Mouse (Mus musculus) gastrocnemius, adult 8-10 months (tissue): Measurements from ENCODE around the gene Mgat1. TPM values are rescaled to one million over a fixed set of nuclear protein-coding genes. Genes with fewer than 3 reads are reported as not detected.
"Not testable (repeated sequence)": the region's sequence is repeated elsewhere in the genome, so short reads cannot be mapped to it uniquely, and the experiment has no call there.

Experiments used
- DNase-seq, 2 experiments: peaks; one replicate each; pipeline ENCODE4 v3.0.0; 2022; ENCODE audit warnings: low spot score in 2 of 2
- total RNA-seq, 4 experiments: library from RNA; stranded (reverse); gene quantifications; 2 replicates each; pipeline ENCODE4 v1.2.4; 2022

Mgat1 gene
- total RNA-seq, 4 experiments from 2014 or later: 39.4 to 56.8 (median 48.4) TPM

DNA sequence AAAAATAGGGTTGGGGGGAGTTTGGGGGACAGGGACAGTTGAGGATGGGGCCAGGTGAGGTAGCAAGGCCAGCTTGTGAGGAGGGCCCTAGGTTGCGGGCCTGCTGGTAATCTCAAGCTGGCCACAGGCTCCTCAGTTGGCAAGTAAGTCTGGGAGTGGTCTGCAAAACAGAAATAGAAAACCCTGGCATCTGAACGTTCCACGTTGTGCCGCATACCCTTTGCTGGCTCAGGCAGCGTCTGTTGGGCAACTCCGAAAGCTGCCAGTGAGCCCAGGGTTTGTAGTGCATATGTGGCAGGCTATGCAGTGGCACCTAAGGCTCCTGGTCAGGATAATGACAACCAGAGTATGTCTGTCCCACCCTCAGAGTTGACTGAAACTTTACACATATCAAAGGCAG, 19.2 kb downstream of the Mgat1 start:
- DNase-seq: no peak

DNA sequence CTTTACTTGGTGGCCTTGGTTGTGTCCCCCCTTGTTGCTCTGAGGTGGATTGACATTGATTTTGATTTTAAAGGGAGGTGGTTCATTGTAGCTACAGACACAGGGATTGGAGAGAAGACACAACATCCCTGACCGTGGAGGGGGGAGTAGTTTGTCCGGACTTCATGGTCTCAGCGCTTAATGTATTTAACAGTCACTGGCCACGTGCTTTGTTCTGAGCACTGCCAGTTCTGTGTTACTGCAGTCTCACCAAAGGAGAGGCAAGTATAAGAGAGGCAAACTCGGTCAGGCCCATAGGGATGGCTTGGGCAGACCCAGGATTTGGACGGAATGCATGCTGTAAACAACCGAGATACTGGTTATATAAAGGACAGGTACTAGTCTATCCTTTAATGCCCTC, 20.1 kb downstream of the Mgat1 start:
- DNase-seq: no peak

DNA sequence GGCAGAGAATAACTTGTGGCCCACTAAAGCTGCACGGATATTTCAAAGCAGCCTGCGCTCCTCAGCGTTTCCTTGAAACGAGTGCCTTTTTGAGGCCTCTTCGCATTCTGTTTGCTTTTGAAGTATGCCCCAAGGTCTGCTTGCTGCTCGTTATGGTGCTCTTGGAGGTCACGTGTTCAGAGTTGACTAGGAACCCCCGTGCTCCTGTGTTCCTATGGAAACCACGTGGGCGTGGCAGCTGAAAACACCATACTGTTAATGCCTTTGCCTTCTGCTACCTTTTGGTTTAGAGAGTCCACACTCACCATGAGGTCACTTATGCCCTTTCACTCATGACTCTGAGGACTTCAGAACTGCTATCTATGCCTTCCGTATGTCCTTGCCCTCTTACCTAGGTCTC, 20.6 kb downstream of the Mgat1 start:
- DNase-seq: no peak

DNA sequence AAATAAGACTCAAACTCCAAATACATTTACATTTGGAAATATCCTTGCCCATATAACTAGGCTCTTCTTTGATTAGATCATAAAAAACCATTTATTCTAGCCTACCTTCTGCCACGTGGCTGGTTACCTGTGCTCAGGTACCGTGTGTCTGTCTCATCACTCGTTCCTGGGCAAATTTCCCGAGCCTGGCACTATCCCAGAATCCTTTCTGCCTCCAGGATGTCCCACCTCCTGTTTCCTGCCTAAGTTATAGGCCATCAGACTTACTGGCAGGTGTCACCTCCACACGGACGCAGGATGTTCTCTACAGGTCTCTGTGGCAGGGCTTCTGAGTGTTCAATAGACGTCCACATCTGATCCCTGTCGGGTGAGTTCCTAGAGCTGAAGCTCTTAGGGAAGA, 21.1 kb downstream of the Mgat1 start:
- no peak for DNase-seq

DNA sequence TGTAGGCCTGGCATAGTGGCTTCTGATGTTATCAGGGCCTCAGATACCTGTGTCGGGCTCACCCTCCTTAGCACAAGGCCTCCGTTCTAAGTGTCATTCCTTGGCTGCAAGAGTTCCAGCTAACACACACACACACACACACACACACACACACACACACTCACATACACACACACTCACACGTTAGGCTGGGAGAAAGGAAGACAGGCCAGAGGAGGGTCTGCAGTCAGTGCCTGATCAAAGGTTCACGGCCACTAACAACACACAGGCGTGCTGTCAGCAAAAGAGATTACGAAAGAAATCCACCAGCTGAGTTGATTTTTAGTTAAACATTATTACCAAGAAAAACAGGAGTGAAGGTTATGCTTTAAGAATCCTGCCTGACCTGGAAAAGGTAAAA, 22.7 kb downstream of the Mgat1 start:
- DNase-seq: no peak

DNA sequence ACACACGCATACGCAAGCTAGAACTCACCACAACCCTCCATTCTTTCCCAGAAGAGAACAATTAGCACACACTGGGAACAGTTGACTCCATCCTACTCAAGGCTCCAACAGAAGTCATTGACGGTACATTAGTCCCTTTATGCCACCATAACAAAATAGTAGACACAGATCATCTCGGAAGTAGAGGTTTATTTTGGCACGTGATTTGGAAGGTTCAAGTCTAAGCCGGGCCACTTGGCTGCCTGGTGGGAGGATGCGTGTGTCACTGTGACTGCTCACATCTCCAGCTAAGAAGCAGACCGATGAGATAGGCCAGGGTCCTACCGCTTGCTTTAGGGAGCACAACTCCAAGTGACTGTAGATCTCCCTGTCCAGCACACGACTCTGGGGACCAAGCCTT, 23.3 kb downstream of the Mgat1 start:
- no peak for DNase-seq

DNA sequence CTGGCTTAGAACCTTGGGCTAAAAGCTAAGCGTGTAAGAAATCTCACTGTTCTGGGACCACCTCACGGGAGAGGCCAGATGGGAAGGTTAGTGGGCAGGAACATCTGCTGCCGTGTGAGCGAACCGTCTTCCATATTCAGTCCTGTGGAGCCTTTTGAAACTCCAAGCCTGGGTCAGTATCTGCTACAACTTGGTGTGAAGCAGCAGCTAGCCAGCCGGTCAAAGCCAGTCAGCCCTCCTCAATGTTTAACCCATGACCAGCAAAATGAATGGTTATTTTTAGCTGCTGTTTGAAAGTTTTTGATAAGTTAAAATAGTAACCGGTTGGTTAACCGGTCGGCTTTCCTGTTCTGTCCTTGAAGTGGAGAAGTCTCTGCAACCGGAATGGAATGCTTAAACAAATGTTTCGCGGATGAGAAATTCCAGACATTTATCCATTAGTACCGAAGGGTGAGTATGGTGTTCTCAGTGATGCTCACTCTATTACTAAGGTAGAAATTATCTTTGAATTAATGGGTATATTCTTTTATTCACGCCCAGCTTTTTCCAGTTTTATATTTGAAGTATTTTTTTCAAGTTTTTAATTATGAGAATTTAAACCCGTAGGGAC, 24.1 kb downstream of the Mgat1 start:
- no peak for DNase-seq

DNA sequence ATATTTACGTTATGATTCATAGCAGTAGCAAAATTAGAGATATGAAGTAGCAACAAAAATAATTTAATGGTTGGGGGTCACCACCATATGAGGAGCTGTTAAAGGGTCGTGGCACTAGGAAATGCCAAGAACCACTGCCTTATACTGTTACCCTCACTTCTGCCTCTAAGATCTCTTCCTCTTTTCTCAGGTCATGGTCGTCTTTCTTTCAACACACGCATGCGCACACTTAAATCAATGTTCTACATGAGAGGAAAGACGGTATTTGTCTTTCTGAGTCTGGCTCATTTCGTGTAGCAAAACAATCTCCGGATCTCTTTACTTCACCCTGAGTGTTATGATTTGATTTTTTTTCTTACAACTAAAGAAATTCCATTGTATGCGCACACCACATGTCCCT, 25.8 kb downstream of the Mgat1 start:
- no peak for DNase-seq

DNA sequence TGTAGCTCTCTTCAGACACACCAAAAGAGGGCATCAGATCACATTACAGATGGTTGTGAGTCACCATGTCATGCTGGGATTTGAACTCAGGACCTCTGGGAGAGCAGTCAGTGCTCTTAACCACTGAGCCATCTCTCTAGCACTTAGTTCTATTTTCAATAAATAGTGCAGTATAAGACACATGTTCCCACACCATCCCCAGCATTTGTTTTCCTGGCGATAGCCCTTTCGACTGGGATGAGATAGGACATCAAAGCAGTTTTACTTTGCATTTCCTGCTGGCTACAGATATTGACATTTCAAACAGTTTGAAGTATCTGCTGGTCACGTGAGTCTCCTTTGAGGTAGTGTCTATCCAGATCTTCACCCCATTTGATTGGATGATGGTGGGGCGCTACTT, 26.4 kb downstream of the Mgat1 start:
- DNase-seq: no peak

DNA sequence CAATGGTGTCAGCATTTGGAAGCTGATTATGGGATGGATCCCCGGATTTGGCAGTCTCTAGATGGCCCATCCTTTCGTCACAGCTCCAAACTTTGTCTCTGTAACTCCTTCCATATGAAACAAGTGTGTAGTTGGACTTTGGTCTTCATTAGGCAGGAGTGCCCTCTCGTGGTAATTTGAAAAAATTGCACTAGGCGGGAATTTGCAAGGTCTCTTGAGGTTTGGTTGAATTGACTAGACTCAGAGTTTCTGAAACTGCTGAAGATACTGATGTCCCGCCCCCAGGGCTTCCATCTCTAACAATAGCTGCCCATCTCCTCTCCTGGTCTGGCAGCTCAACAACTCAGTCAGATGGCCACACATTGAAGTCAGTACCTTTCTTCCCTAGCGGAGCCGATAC, 27.3 kb downstream of the Mgat1 start:
- DNase-seq: no peak

DNA sequence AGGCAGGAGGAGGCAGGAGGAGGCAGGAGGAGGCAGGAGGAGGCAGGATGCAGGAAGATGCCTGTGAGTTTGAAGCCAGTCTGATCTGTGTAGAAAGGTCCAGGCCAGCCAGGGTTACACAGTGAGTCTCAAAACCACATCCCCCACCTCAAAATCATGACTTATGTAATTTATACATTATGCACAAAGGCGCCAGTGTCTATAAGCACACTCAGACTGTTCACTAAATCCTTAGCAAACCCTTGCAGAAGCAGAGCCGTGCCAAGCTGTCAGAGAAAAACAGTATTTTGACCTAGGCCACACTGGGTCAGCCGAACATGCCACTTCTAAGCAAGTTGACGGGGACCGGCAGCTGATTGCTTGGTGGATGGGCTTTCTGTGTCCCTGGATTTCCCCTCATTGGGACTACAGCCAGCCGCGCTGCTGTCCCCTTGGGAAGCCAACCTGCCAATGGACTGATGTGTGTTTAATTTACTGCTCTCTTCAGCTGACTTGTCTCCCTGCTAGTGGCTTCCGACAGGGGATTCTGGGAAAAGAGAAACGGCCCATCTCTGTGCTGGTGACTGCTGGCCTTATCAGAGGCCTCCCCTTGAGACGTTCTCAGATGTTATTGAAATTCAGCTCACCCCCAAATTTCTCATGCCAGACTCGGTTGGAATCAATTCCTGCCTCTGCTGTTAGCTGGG, 30.0 kb downstream of the Mgat1 start:
- no peak for DNase-seq

DNA sequence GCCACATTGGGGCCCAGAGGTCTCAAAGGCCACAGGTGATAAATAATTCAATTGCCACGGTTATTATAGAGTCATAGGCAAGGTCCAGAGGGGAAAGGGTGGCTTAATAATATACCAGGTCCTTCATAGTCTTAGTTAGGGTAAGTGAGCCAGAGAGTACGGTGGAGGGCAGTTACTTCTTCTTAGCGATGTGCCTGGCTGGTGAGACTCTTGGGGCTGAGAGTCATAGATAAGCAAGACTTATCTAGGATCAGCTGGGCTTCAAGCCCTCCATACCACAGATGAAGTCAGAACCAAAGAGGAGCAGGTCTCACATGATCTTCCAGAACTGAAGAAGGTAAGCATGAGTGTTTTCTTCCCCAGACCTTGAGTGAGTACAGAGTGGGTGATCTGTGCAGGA, 34.2 kb downstream of the Mgat1 start, which contains the start of gene Olfr1393:
TSS of gene Olfr1393 (plus strand) at position 83 of the 400 bp plus-strand sequence.
- no peak for DNase-seq

DNA sequence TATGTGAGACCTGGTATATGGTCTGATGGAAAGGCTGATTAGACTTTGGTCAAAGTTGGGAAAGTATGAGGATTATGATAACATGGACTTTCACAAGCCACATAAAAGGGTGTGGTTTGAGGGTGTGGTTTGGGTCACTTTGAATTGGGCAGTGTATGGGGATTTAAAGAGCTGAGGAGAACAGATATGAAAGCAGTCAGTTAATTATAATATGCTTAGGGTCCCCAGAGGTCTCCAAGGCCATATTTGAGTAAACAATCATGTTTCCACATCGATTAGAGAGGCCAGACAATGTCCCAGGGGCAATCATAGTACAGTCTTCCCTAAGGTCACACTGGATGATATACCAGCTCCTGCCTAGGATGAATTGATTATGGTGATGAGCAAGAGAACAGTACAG, 41.0 kb downstream of the Mgat1 start, which contains the start of gene Olfr1392:
TSS of gene Olfr1392 (plus strand) at position 301 of the 400 bp plus-strand sequence.
- DNase-seq: not testable (repeated sequence)

DNA sequence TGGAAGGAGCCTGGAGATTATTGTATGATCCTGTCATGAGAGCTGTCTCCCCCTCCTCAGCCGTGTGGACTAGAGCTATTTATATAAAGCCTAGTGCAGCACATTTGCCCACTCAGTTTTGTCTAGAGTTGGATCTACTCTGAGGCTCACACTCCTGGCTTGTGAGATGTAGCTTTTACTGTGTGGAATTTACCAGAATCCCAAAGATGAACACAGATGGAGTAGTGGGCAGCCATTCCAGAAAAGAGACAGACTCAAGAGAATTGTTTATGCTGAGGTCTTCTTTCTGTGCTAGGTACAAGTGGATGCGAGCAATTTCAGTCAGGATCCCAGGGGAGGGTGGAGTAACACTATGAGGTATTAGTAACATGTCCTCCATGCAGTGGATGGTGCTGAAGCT, 43.3 kb downstream of the Mgat1 start:
- DNase-seq: no peak

DNA sequence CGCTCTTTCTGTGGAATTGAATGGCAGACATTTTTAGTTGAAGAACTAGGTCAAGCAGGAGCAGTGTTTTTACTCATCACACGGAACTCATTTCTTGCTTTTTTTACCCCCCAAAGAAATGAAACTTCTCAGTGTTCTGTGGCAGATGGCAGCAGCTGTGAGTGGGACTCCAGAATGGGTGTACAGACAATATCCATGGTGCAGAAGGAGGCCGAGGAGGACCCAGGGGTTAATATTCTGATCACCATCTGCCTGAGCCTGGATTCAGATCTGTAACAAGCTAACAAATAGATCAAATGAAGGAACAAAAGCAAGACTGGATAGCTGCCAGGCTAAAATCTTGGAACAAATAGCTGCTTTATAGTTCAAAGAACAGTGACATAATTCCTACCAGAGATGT, 48.8 kb downstream of the Mgat1 start:
- no peak for DNase-seq

DNA sequence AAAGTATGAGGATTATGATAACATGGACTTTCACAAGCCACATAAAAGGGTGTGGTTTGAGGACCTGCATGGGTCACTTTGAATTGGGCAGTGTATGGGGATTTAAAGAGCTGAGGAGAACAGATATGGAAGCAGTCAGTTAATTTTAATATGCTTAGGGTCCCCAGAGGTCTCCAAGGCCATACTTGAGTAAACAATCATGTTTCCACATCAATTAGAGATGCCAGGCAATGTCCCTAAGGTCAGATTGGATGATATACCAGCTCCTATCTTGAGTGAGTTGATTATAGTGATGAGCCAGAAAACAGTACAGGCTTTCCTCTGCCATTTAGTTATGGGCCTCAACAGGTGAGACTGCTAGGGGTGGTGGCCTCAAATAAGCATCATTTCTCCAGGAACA, 60.5 kb downstream of the Mgat1 start, which contains the start of gene Olfr10:
TSS of gene Olfr10 (plus strand) at position 301 of the 400 bp plus-strand sequence.
- DNase-seq: no peak

DNA sequence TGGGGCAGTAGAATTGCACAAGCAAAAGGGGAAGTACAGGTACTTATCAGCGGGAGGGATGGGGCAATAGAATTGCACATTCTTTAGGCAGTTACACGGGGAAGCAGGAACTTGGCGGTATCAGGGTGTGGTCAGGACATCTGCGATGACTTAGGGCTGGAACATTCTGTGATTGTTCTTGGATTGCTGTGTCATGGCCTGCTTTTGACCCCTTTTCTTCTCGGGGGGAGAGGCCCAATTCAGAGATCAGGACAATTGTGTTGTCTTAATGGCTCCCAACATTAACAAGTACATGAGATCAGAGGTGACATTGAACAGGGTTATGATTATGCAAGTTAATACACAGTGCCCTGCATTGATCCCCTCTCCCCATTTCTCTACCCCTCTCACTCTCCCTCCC, 64.6 kb downstream of the Mgat1 start:
- not testable (repeated sequence) for DNase-seq

Other genes with a start within 250 kb of the Mgat1 start
- gene 9930111J21Rik2, start 192.9 kb upstream of the Mgat1 start, total RNA-seq: 1 to 10 TPM in 2 of 4 experiments, under 1 TPM in 2; 0.70 to 1.2 (median 1.0) TPM
- gene Tgtp2, start 180.0 kb upstream of the Mgat1 start, total RNA-seq: under 1 TPM in 3 of 4 experiments, not detected in 1; 0.29 to 0.53 (median 0.43) TPM
- 1 to 10 TPM in 2 of 4 experiments, under 1 TPM in 2; 0.58 to 1.1 (median 0.89) TPM for gene Ifi47, start 167.6 kb upstream of the Mgat1 start, total RNA-seq
- gene Olfr1396, start 129.3 kb upstream of the Mgat1 start, total RNA-seq: not detected
- not detected for gene Olfr1395, start 101.9 kb upstream of the Mgat1 start, total RNA-seq
- gene Olfr1394, start 89.8 kb upstream of the Mgat1 start, total RNA-seq: not detected
- gene Btnl9, start 57.0 kb upstream of the Mgat1 start, total RNA-seq: 1 to 10 TPM in 3 of 4 experiments, under 1 TPM in 1; 0.96 to 2.6 (median 2.0) TPM
- gene Zfp62, start 40.9 kb upstream of the Mgat1 start, total RNA-seq: 10 to 100 TPM; 24.4 to 29.9 (median 26.0) TPM
- not detected for gene Olfr1393, start 34.1 kb downstream of the Mgat1 start, total RNA-seq
- not detected for gene Olfr1392, start 41.1 kb downstream of the Mgat1 start, total RNA-seq
- gene Olfr10, start 60.5 kb downstream of the Mgat1 start, total RNA-seq: not detected
- gene Olfr1391, start 78.6 kb downstream of the Mgat1 start, total RNA-seq: not detected
- not detected for gene Olfr1390, start 91.0 kb downstream of the Mgat1 start, total RNA-seq
- gene Olfr1389, start 178.9 kb downstream of the Mgat1 start, total RNA-seq: not detected
- gene Olfr1388, start 192.4 kb downstream of the Mgat1 start, total RNA-seq: under 1 TPM in 3 of 4 experiments, not detected in 1; 0.08 to 0.17 (median 0.10) TPM
- not detected for gene Olfr1387, start 211.2 kb downstream of the Mgat1 start, total RNA-seq
- gene Olfr1386, start 220.9 kb downstream of the Mgat1 start, total RNA-seq: not detected
- not detected for gene Olfr1385, start 244.9 kb downstream of the Mgat1 start, total RNA-seq